Mouse (Mus musculus): ENCODE data around the gene Igsf9b. TPM values are rescaled to one million over a fixed set of nuclear protein-coding genes. Genes with fewer than 3 reads are reported as not detected.

Gene Igsf9b
- 0.50 TPM for total RNA-seq (2023)

GRCm38 (mm10) chr9:27298411-27299285, at the start of gene Igsf9b:
TSS of gene Igsf9b (plus strand) at chr9:27299204.

GRCm38 (mm10) chr9:27396500-27396899, 97.5 kb downstream of the Igsf9b start, which contains the start of gene Spata19:
TSS of gene Spata19 (plus strand) at chr9:27396800.

Other genes with a start within 250 kb of the Igsf9b start
- not detected for gene Jam3, start 143.8 kb upstream of the Igsf9b start, total RNA-seq (2023)
- not detected for gene Spata19, start 97.6 kb downstream of the Igsf9b start, total RNA-seq (2023)

Measured in CD4-positive naive resting alpha-beta T cell, adult 57 days (primary cell).